Mouse (Mus musculus) spleen, adult 2 months (tissue): ENCODE data around the gene Eng.

Experiments
- CTCF ChIP-seq: fragments of 200-500 bp; IDR thresholded peaks from 2 replicates; pipeline ENCODE4 v1.5.1; 2011; ENCODE audit warnings: mild to moderate bottlenecking, inconsistent platforms; ENCODE audit not compliant: insufficient read depth, insufficient read length, insufficient replicate concordance; ENCODE audit errors: extremely low read depth
- POLR2A ChIP-seq: fragments of 200-500 bp; IDR thresholded peaks from 2 replicates; pipeline ENCODE4 v1.6.1; 2011; ENCODE audit warnings: low read depth, low read length, inconsistent platforms

DNA sequence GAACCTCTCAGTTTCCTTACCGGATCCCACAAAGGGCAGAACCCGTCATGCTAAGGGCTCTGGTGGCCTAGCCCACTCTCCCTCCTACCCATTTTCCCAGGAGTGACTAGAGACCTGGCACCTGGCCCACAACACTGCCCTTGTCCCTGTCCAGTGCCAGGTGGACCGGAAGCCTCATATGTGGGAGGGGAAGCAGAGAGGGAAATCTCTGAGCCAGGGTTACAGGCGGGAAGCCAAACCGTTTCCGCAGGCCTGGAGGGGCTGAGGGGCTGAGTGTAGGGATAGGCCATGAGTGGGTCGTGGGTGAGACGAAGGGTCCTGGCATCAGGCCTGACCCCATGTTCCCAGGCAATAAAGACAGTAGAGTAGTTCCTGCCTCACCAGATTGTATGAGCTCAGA, 47.9 kb upstream of the Eng start:
- TF ChIP-seq POLR2A (no peak), CTCF (no peak)
